Mouse (Mus musculus): ENCODE measurements around the gene Slc12a8. TPM values are rescaled to one million over a fixed set of nuclear protein-coding genes. Genes with fewer than 3 reads are reported as not detected.

The Slc12a8 gene
- polyA plus RNA-seq, 1 experiment from 2014 or later = 1.3 TPM

- Histone ChIP-seq H3K27me3 (ENCODE audit: control insufficient read depth, insufficient read depth, low read length) (no peaks in the 10 kb centered on the region), H3K9ac (ENCODE audit: low read length) (peak overlapping the region; percentile 36; the same call in 1 of the 2 replicates), H3K27ac (ENCODE audit: low read depth, low read length) (peak overlapping the region; percentile 57), H3K4me1 (ENCODE audit: control insufficient read depth, insufficient read depth, low read length) (peaks cover 27% of the 10 kb centered on the region), H3K4me2 (no peak overlapping the region), H3K36me3 (ENCODE audit: control insufficient read depth, insufficient read depth, low read length) (peaks cover 4% of the 10 kb centered on the region; the same call in 1 of the 2 replicates), H3K4me3 (ENCODE audit: low read depth, low read length) (no peak overlapping the region), H3K9me3 (ENCODE audit: control insufficient read depth, low read length) (no peaks in the 10 kb centered on the region)
- no peak for DNase-seq (ENCODE audit: low spot score, missing footprints)
- 44% methylated on average over 9 of the region's 9 CpGs for WGBS
- no peak for ATAC-seq (ENCODE audit: low FRiP score)
Observed at GRCm38 (mm10) chr16:33697576-33698276, 180.6 kb downstream of the Slc12a8 start.

- 69% methylated on average over 12 of the region's 12 CpGs for WGBS
- Histone ChIP-seq H3K36me3 (ENCODE audit: control insufficient read depth, insufficient read depth, low read length) (no peaks in the 10 kb centered on the region), H3K27me3 (ENCODE audit: control insufficient read depth, insufficient read depth, low read length) (no peaks in the 10 kb centered on the region), H3K4me1 (ENCODE audit: control insufficient read depth, insufficient read depth, low read length) (peaks cover 27% of the 10 kb centered on the region), H3K4me3 (ENCODE audit: low read depth, low read length) (no peak overlapping the region), H3K9me3 (ENCODE audit: control insufficient read depth, low read length) (no peaks in the 10 kb centered on the region), H3K4me2 (no peak overlapping the region), H3K27ac (ENCODE audit: low read depth, low read length) (peak overlapping the region; percentile 57), H3K9ac (ENCODE audit: low read length) (no peak overlapping the region; the same call in 1 of the 2 replicates)
- no peak for ATAC-seq (ENCODE audit: low FRiP score)
- no peak for DNase-seq (ENCODE audit: low spot score, missing footprints)
Observed at GRCm38 (mm10) chr16:33698277-33698790, 181.2 kb downstream of the Slc12a8 start.

- ATAC-seq (ENCODE audit: low FRiP score) (no peak), DNase-seq (ENCODE audit: low spot score, missing footprints) (no peak)
- no peak overlapping the region for H3K27ac ChIP-seq (ENCODE audit: low read depth, low read length)
- no peaks in the 10 kb centered on the region for H3K27me3 ChIP-seq (ENCODE audit: control insufficient read depth, insufficient read depth, low read length)
- H3K9me3 ChIP-seq (ENCODE audit: control insufficient read depth, low read length) = no peaks in the 10 kb centered on the region
- no peak overlapping the region for H3K9ac ChIP-seq (ENCODE audit: low read length)
- WGBS = 75% methylated on average over 5 of the region's 5 CpGs
- H3K36me3 ChIP-seq (ENCODE audit: control insufficient read depth, insufficient read depth, low read length) = no peaks in the 10 kb centered on the region
- no peak overlapping the region for H3K4me3 ChIP-seq (ENCODE audit: low read depth, low read length)
- H3K4me2 ChIP-seq = no peak overlapping the region
- peaks cover 32% of the 10 kb centered on the region for H3K4me1 ChIP-seq (ENCODE audit: control insufficient read depth, insufficient read depth, low read length)
Observed at GRCm38 (mm10) chr16:33700584-33700983, 183.5 kb downstream of the Slc12a8 start.

GRCm38 (mm10) chr16:33701872-33702271 is 184.7 kb downstream of the Slc12a8 start:
- Histone ChIP-seq H3K4me1 (ENCODE audit: control insufficient read depth, insufficient read depth, low read length) (peaks cover 23% of the 10 kb centered on the region), H3K4me3 (ENCODE audit: low read depth, low read length) (no peak overlapping the region), H3K27me3 (ENCODE audit: control insufficient read depth, insufficient read depth, low read length) (no peaks in the 10 kb centered on the region), H3K9ac (ENCODE audit: low read length) (no peak overlapping the region), H3K27ac (ENCODE audit: low read depth, low read length) (no peak overlapping the region), H3K36me3 (ENCODE audit: control insufficient read depth, insufficient read depth, low read length) (no peaks in the 10 kb centered on the region), H3K4me2 (no peak overlapping the region), H3K9me3 (ENCODE audit: control insufficient read depth, low read length) (no peaks in the 10 kb centered on the region)
- WGBS = 91% methylated on average over 4 of the region's 4 CpGs
- DNase-seq (ENCODE audit: low spot score, missing footprints) = no peak
- ATAC-seq (ENCODE audit: low FRiP score) = no peak

- Histone ChIP-seq H3K9me3 (ENCODE audit: control insufficient read depth, low read length) (no peaks in the 10 kb centered on the region), H3K4me3 (ENCODE audit: low read depth, low read length) (no peak overlapping the region), H3K9ac (ENCODE audit: low read length) (no peak overlapping the region), H3K4me2 (no peak overlapping the region), H3K27me3 (ENCODE audit: control insufficient read depth, insufficient read depth, low read length) (no peaks in the 10 kb centered on the region), H3K4me1 (ENCODE audit: control insufficient read depth, insufficient read depth, low read length) (peaks cover 9% of the 10 kb centered on the region), H3K27ac (ENCODE audit: low read depth, low read length) (no peak overlapping the region), H3K36me3 (ENCODE audit: control insufficient read depth, insufficient read depth, low read length) (no peaks in the 10 kb centered on the region)
- ATAC-seq (ENCODE audit: low FRiP score) (no peak), DNase-seq (ENCODE audit: low spot score, missing footprints) (no peak)
- WGBS = 77% methylated on average over 9 of the region's 9 CpGs
Observed at GRCm38 (mm10) chr16:33704289-33704688, 187.2 kb downstream of the Slc12a8 start.

GRCm38 (mm10) chr16:33705258-33705657 is 188.1 kb downstream of the Slc12a8 start:
- Histone ChIP-seq H3K4me3 (ENCODE audit: low read depth, low read length) (no peak overlapping the region), H3K4me2 (no peak overlapping the region), H3K27ac (ENCODE audit: low read depth, low read length) (no peak overlapping the region), H3K36me3 (ENCODE audit: control insufficient read depth, insufficient read depth, low read length) (peaks cover 3% of the 10 kb centered on the region; the same call in 1 of the 2 replicates), H3K27me3 (ENCODE audit: control insufficient read depth, insufficient read depth, low read length) (no peaks in the 10 kb centered on the region), H3K4me1 (ENCODE audit: control insufficient read depth, insufficient read depth, low read length) (peaks cover 9% of the 10 kb centered on the region), H3K9ac (ENCODE audit: low read length) (no peak overlapping the region), H3K9me3 (ENCODE audit: control insufficient read depth, low read length) (no peaks in the 10 kb centered on the region)
- ATAC-seq (ENCODE audit: low FRiP score) (no peak), DNase-seq (ENCODE audit: low spot score, missing footprints) (no peak)
- WGBS = 45% methylated on average over 6 of the region's 6 CpGs

GRCm38 (mm10) chr16:33706111-33706890 is 189.2 kb downstream of the Slc12a8 start:
- WGBS = 95% methylated on average over 14 of the region's 14 CpGs
- H3K4me1 ChIP-seq (ENCODE audit: control insufficient read depth, insufficient read depth, low read length) = peaks cover 9% of the 10 kb centered on the region
- H3K27me3 ChIP-seq (ENCODE audit: control insufficient read depth, insufficient read depth, low read length) = no peaks in the 10 kb centered on the region
- H3K4me3 ChIP-seq (ENCODE audit: low read depth, low read length) = no peak overlapping the region
- no peak for ATAC-seq (ENCODE audit: low FRiP score)
- H3K27ac ChIP-seq (ENCODE audit: low read depth, low read length) = no peak overlapping the region
- no peaks in the 10 kb centered on the region for H3K9me3 ChIP-seq (ENCODE audit: control insufficient read depth, low read length)
- peaks cover 3% of the 10 kb centered on the region; the same call in 1 of the 2 replicates for H3K36me3 ChIP-seq (ENCODE audit: control insufficient read depth, insufficient read depth, low read length)
- DNase-seq (ENCODE audit: low spot score, missing footprints) = no peak
- no peak overlapping the region for H3K9ac ChIP-seq (ENCODE audit: low read length)
- no peak overlapping the region for H3K4me2 ChIP-seq

GRCm38 (mm10) chr16:33708031-33708430 is 190.9 kb downstream of the Slc12a8 start:
- DNase-seq (ENCODE audit: low spot score, missing footprints) = no peak
- Histone ChIP-seq H3K4me1 (ENCODE audit: control insufficient read depth, insufficient read depth, low read length) (peaks cover 9% of the 10 kb centered on the region), H3K27me3 (ENCODE audit: control insufficient read depth, insufficient read depth, low read length) (no peaks in the 10 kb centered on the region), H3K4me3 (ENCODE audit: low read depth, low read length) (no peak overlapping the region), H3K4me2 (no peak overlapping the region), H3K27ac (ENCODE audit: low read depth, low read length) (no peak overlapping the region), H3K36me3 (ENCODE audit: control insufficient read depth, insufficient read depth, low read length) (peaks cover 8% of the 10 kb centered on the region; the same call in 1 of the 2 replicates), H3K9me3 (ENCODE audit: control insufficient read depth, low read length) (no peaks in the 10 kb centered on the region), H3K9ac (ENCODE audit: low read length) (no peak overlapping the region)
- WGBS = 97% methylated on average over 10 of the region's 10 CpGs
- no peak for ATAC-seq (ENCODE audit: low FRiP score)
